Mouse (Mus musculus): ENCODE results near the gene Ehmt1. TPM values are rescaled to one million over a fixed set of nuclear protein-coding genes. Genes with fewer than 3 reads are reported as not detected.
"Not testable (repeated sequence)": the region's sequence is repeated elsewhere in the genome, so short reads cannot be mapped to it uniquely, and the experiment has no call there.

Ehmt1 gene
- total and polyA plus RNA-seq, 2 experiments: 21.8 to 24.0 TPM

DNA sequence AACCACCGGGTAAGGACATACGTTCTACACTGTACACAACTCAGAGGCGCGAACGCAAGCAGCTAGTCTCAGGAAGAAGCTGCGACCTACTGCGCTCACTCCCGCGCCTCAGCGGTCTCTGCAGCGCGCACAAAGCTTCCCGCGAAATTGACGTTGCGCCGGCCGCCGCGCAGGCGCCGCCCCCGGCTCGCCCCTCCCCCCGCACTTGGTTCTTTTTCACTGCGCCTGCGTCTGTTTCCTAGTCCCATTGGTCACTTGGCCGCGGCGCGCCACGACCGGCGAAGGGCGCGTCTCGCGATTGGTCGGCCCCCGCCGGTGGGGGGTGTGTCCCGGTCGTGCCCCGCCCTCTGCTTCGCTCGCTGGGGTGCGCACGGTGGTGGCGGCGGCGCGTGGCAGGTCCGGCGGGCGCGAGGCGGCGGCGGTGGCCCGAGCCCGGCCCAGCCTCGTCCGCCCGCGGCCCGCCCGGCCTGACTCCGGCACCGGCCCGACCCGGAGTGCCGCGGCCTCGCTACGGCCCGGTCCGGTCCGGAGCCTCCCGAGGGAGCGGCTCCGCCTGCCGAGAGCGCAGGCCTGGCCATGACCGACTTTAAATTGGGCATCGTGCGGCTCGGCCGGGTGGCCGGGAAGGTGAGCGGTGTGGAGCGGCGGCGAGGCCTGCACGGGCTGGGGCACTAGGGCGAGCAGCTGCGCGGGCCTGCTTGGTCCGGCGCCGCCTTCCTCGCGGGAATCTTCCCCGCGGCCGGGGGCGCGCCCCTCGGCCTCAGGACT lies 30.2 kb upstream of the Ehmt1 start, which contains the start of gene Zmynd19:
TSS of gene Zmynd19 (plus strand) at position 372 of the 768 bp plus-strand sequence.
- no peak for TF ChIP-seq POLR2A (IDR thresholded peaks at IDR 0.05; ENCODE audit: extremely low read depth, insufficient read depth, low read length)
- TF ChIP-seq CTCF (IDR thresholded peaks at IDR 0.05; ENCODE audit: low read depth, low read length): no peak
- peak; percentile 74 for DNase-seq (ENCODE audit: extremely low read depth, low read depth, low spot score)
- Histone ChIP-seq H3K4me1 (ENCODE audit: control insufficient read depth, insufficient read depth, low read length) (peaks cover 2% of the 10 kb centered on the region; the same call in 1 of the 2 replicates), H3K4me3 (ENCODE audit: insufficient read depth, low read depth, low read length) (peak within 1 kb of the TSS; percentile 81), H3K79me2 (ENCODE audit: control insufficient read depth, insufficient read depth, low read length) (no peaks in the 10 kb centered on the region), H3K27me3 (ENCODE audit: control insufficient read depth, insufficient read depth, low read length) (no peaks in the 10 kb centered on the region), H3K36me3 (ENCODE audit: control insufficient read depth, insufficient read depth, low read length) (peaks cover 22% of the 10 kb centered on the region; the same call in 1 of the 2 replicates), H3K9ac (ENCODE audit: low read depth, low read length) (peak within 1 kb of the TSS; percentile 85), H3K27ac (replicated peaks; ENCODE audit: insufficient read depth, low read depth, low read length) (peak within 1 kb of the TSS; percentile 11; the same call in 1 of the 2 replicates)
- 1% methylated on average over 106 of the region's 108 CpGs for WGBS

DNA sequence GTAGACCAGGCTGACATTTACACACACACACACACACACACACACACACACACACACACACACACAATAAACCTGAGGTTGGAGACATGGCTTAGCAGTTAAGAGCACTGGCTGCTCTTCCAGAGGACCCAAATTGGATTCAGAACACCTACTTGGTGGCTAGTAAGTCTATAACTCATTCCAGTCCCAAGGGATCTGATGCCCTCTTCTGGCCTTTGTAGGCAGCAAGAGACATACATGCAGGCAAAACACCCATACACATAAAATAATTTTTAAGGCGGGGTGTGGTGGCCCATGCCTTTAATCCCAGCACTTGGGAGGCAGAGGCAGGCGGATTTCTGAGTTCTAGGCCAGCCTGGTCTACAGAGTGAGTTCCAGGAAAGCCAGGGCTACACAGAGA lies 24.9 kb upstream of the Ehmt1 start:
- not testable (repeated sequence) for H3K9ac ChIP-seq (ENCODE audit: low read depth, low read length); H3K27me3 ChIP-seq (ENCODE audit: control insufficient read depth, insufficient read depth, low read length); H3K36me3 ChIP-seq (ENCODE audit: control insufficient read depth, insufficient read depth, low read length); H3K4me3 ChIP-seq (ENCODE audit: insufficient read depth, low read depth, low read length); H3K4me1 ChIP-seq (ENCODE audit: control insufficient read depth, insufficient read depth, low read length); H3K27ac ChIP-seq (replicated peaks; ENCODE audit: insufficient read depth, low read depth, low read length); H3K79me2 ChIP-seq (ENCODE audit: control insufficient read depth, insufficient read depth, low read length)
- peak; percentile 69 for DNase-seq (ENCODE audit: extremely low read depth, low read depth, low spot score)
- WGBS: 33% methylated on average over 2 of the region's 2 CpGs

DNA sequence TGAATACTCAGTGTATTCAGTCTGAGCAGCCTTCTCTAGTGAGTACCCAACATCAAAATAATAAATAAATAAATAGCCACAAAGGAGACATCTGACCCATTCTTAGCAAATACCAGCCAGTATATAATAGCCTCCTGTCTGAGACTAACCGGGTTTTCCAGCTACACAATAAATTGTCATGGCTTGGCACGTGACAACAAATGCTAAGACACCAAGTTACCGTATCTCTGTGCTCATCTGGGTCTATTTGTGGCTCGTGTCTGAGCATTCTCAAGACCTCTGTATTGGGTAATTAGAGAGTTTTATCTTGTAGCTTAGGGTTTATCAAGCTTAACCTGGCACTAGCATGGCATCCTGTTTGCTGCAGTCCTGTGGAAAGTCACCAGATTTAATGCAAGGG lies 22.7 kb upstream of the Ehmt1 start:
- TF ChIP-seq CTCF (IDR thresholded peaks at IDR 0.05; ENCODE audit: low read depth, low read length) (no peak), POLR2A (IDR thresholded peaks at IDR 0.05; ENCODE audit: extremely low read depth, insufficient read depth, low read length) (no peak)
- Histone ChIP-seq H3K27ac (replicated peaks; ENCODE audit: insufficient read depth, low read depth, low read length) (no peak overlapping the region), H3K9ac (ENCODE audit: low read depth, low read length) (no peak overlapping the region), H3K27me3 (ENCODE audit: control insufficient read depth, insufficient read depth, low read length) (no peaks in the 10 kb centered on the region), H3K79me2 (ENCODE audit: control insufficient read depth, insufficient read depth, low read length) (no peaks in the 10 kb centered on the region), H3K4me3 (ENCODE audit: insufficient read depth, low read depth, low read length) (no peak overlapping the region), H3K36me3 (ENCODE audit: control insufficient read depth, insufficient read depth, low read length) (no peaks in the 10 kb centered on the region), H3K4me1 (ENCODE audit: control insufficient read depth, insufficient read depth, low read length) (no peaks in the 10 kb centered on the region)
- DNase-seq (ENCODE audit: extremely low read depth, low read depth, low spot score): no peak
- 84% methylated on average over 4 of the region's 4 CpGs for WGBS

DNA sequence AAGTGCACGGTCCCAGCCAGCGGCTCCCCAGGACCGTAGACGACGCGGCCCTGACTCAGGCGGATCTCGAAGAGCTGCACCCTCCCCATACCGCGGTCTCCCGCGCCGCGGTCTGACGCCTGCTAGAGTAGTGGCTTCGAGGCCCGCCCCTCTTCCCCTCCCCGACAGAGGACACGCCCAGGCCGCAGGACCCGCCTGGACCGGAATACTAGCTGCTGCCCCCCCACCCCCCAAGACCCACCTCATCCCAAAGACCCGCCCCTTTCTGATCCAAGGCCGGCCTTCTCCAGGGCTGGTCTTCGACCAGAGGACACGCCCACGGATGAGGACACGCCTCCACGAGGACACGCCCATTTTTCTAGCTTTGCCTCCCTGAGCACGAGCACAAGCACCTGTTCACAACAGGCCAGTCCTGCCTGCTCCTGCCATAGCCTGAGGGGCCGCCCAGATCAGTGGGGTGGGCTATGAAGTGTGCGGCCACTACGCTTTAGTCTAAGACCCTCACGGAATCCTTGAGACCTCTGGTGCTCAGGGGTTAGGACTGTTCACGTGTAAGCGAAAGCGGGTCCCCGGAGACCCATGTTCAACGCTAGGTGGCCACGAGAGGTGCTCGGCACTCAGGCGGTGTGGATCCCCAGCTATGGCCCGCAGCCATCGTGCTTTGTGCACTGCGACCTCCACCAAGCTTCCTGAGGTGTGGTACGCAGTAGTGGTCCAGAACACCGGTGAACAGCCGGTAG lies 15.8 kb upstream of the Ehmt1 start, which contains the start of gene Arrdc1:
TSS of gene Arrdc1 (minus strand) at position 196 of the 740 bp plus-strand sequence.
- Histone ChIP-seq H3K79me2 (ENCODE audit: control insufficient read depth, insufficient read depth, low read length) (no peaks in the 10 kb centered on the region), H3K9ac (ENCODE audit: low read depth, low read length) (peak within 1 kb of the TSS; percentile 81), H3K27me3 (ENCODE audit: control insufficient read depth, insufficient read depth, low read length) (no peaks in the 10 kb centered on the region), H3K27ac (replicated peaks; ENCODE audit: insufficient read depth, low read depth, low read length) (peak within 1 kb of the TSS; percentile 11), H3K36me3 (ENCODE audit: control insufficient read depth, insufficient read depth, low read length) (no peaks in the 10 kb centered on the region), H3K4me3 (ENCODE audit: insufficient read depth, low read depth, low read length) (peak within 1 kb of the TSS; percentile 73), H3K4me1 (ENCODE audit: control insufficient read depth, insufficient read depth, low read length) (no peaks in the 10 kb centered on the region)
- under 1% methylated on average over 49 of the region's 49 CpGs for WGBS
- TF ChIP-seq POLR2A (IDR thresholded peaks at IDR 0.05; ENCODE audit: extremely low read depth, insufficient read depth, low read length) (peak; percentile 60), CTCF (IDR thresholded peaks at IDR 0.05; ENCODE audit: low read depth, low read length) (peak; percentile 76)
- peak; percentile 92 for DNase-seq (ENCODE audit: extremely low read depth, low read depth, low spot score)

DNA sequence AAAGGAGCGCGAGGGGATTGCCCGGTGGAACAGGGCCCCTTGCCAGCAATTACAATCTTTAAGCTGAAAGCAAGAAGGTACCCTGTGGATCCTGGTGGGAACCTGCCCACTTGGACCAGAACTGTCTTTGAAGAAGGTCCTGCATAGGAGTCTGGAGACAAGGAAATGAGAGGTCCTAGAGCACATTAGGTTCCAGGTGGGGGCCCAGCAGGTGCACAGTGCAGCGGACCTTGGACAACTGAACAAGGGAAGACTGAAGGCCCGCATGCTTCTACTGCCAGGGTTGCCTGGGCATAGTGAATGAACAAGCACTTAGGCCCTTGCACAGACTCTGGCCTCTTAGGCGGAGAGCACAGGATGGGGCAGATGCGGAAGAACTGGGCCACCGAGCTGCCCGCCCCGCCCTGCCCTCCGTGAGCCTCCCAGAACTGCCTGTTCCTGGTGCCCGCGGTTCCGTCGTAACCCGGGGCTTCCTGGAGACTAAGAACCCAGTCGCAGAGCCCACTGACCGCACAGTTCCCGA lies 15.1 kb upstream of the Ehmt1 start:
- TF ChIP-seq POLR2A (IDR thresholded peaks at IDR 0.05; ENCODE audit: extremely low read depth, insufficient read depth, low read length) (no peak), CTCF (IDR thresholded peaks at IDR 0.05; ENCODE audit: low read depth, low read length) (no peak)
- H3K27ac ChIP-seq (replicated peaks; ENCODE audit: insufficient read depth, low read depth, low read length): no peak overlapping the region
- no peaks in the 10 kb centered on the region for H3K79me2 ChIP-seq (ENCODE audit: control insufficient read depth, insufficient read depth, low read length)
- no peaks in the 10 kb centered on the region for H3K4me1 ChIP-seq (ENCODE audit: control insufficient read depth, insufficient read depth, low read length)
- H3K27me3 ChIP-seq (ENCODE audit: control insufficient read depth, insufficient read depth, low read length): no peaks in the 10 kb centered on the region
- 21% methylated on average over 19 of the region's 19 CpGs for WGBS
- peak overlapping the region; percentile 73 for H3K4me3 ChIP-seq (ENCODE audit: insufficient read depth, low read depth, low read length)
- H3K36me3 ChIP-seq (ENCODE audit: control insufficient read depth, insufficient read depth, low read length): no peaks in the 10 kb centered on the region
- peak; percentile 12 for DNase-seq (ENCODE audit: extremely low read depth, low read depth, low spot score)
- peak overlapping the region; percentile 81 for H3K9ac ChIP-seq (ENCODE audit: low read depth, low read length)

Data from liver, adult 2 months (tissue).